Mouse (Mus musculus) spleen, adult 2 months (tissue): ENCODE results near the gene Blvrb. TPM values are rescaled to one million over a fixed set of nuclear protein-coding genes. Genes with fewer than 3 reads are reported as not detected.

Experiments
- DNase-seq, 2 experiments: peaks; one replicate each; pipeline versions ENCODE4 v3.0.0 to v3.0.0-alpha.2; 2012 to 2021; ENCODE audit warnings: low spot score in 2 of 2, low read depth in 1 of 2
- H3K27ac ChIP-seq: fragments of 200-500 bp; 2 replicates; pipeline ENCODE4 v1.5.1; 2012; ENCODE audit warnings: low read length, inconsistent platforms; ENCODE audit not compliant: insufficient read depth
- H3K27me3 ChIP-seq: fragments of 200-500 bp; 2 replicates; pipeline ENCODE4 v1.6.1; 2012; ENCODE audit warnings: mild to moderate bottlenecking, moderate library complexity, low read length, inconsistent platforms; ENCODE audit not compliant: control insufficient read depth, insufficient read depth
- H3K36me3 ChIP-seq: fragments of 200-500 bp; 2 replicates; pipeline ENCODE4 v1.6.1; 2012; ENCODE audit warnings: mild to moderate bottlenecking, low read length, inconsistent platforms; ENCODE audit not compliant: control insufficient read depth, insufficient read depth
- H3K4me1 ChIP-seq: fragments of 200-500 bp; 2 replicates; pipeline ENCODE4 v1.6.1; 2011; ENCODE audit warnings: inconsistent platforms; ENCODE audit not compliant: control insufficient read depth, insufficient read depth, insufficient read length
- H3K4me3 ChIP-seq: fragments of 200-500 bp; 2 replicates; pipeline ENCODE4 v1.5.1; 2011; ENCODE audit warnings: mild to moderate bottlenecking, inconsistent platforms; ENCODE audit not compliant: insufficient read depth, insufficient read length; ENCODE audit errors: extremely low read depth
- CTCF ChIP-seq: fragments of 200-500 bp; IDR thresholded peaks from 2 replicates; pipeline ENCODE4 v1.5.1; 2011; ENCODE audit warnings: mild to moderate bottlenecking, inconsistent platforms; ENCODE audit not compliant: insufficient read depth, insufficient read length, insufficient replicate concordance; ENCODE audit errors: extremely low read depth
- POLR2A ChIP-seq: fragments of 200-500 bp; IDR thresholded peaks from 2 replicates; pipeline ENCODE4 v1.6.1; 2011; ENCODE audit warnings: low read depth, low read length, inconsistent platforms
- WGBS: fragments of 180-500 bp; shearing (Covaris S2); methylation state at CpG from one replicate; pipeline ENCODE4 v1.1.7; 2018; 5-methylcytosine and 5-hydroxymethylcytosine counted together
- polyA plus RNA-seq: library from polyadenylated mRNA; depleted of rRNA; stranded (reverse); fragments of >200 nt; gene quantifications from 2 replicates; pipeline ENCODE4 v1.2.3, GENCODE M21; 2012

The Blvrb gene
- polyA plus RNA-seq, 1 experiment = 280 TPM

DNA sequence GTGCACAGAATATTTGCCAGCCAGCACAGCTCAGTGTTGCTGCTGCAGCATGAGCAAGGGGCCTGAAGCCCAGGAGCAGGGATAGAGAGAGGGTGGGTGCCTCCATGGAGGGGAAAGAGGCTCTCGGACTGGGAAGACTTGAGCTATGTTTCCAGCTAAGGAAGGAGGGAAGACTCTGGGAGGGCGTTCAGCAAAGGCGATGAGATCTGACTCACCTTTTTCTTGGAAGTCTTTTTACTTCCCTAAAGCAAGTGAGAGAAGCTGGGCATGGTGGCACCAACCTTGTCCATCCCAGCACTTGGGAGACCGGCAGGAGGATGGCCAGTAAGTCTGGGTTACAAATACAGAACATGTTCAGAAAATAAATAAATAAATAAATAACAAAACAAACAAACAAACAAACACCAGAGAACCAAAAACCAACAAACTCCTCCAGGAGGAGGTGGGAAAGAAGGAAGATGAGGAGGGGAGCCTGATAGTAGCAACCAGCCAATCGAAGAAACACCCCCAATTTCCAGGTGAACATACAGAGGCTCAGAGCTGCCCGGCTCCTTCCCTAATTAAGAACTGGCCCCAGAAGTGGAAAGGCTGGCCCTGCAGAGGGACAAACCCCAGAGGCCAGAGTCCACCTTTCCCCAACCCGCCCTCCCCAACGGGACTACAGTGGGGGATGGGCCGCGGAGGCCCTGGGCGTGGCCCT, 33.3 kb downstream of the Blvrb start:
- Histone ChIP-seq H3K36me3 (peaks cover 9% of the 10 kb centered on the region), H3K4me3 (peak overlapping the region; percentile 31; the same call in 1 of the 2 replicates), H3K27ac (peak overlapping the region; percentile 21; the same call in 1 of the 2 replicates), H3K27me3 (no peaks in the 10 kb centered on the region), H3K4me1 (peaks cover 8% of the 10 kb centered on the region; the same call in 1 of the 2 replicates)
- TF ChIP-seq CTCF = no peak
- no peak for TF ChIP-seq POLR2A
- DNase-seq = no peak
- 30% methylated on average over 11 of the region's 11 CpGs for WGBS

DNA sequence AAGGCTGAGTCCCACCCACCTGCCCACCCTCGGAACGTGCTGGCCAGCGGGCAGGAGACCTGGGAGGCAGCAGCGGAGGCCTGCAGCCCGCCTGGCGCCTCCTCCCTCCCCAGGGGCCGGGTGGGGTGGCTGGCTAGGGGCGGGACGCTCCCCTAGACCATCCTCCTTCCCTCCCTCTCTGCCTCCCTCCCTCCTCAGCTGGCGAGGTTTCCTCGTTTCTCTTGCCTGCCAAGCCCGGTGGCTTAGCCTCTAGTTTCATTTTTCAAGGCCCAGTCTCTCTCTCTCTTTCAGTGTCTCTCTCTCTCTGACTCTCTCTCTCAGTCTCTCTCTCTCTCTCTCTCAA, 33.8 kb downstream of the Blvrb start:
- peak; percentile 48 to 69 for DNase-seq
- H3K4me1 ChIP-seq = peaks cover 8% of the 10 kb centered on the region; the same call in 1 of the 2 replicates
- peak overlapping the region; percentile 31; the same call in 1 of the 2 replicates for H3K4me3 ChIP-seq
- H3K36me3 ChIP-seq = peaks cover 4% of the 10 kb centered on the region
- H3K27me3 ChIP-seq = no peaks in the 10 kb centered on the region
- H3K27ac ChIP-seq = peak overlapping the region; percentile 65; the same call in 1 of the 2 replicates
- no peak; the same call in 1 of the 2 replicates for TF ChIP-seq POLR2A
- TF ChIP-seq CTCF = no peak
- WGBS = 0% methylated on average over 5 of the region's 12 CpGs

DNA sequence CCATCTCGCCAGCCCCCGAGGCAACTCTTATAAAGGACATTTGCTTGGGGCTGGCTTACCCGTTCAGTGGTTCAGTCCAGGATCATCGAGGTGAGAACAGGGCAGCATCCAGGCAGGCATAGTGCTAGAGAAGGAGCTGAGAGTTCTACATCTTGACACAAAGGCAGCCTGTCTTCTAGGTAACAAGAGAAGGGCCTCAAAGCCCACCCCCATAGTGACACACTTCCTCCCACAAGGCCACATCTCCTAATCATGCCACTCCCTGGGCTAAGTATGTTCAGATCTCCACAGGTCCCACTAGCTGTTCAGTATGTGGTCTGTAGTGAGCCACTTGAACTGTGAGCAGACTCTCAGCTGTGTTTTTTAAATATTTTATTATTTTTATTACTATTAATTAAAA, 36.1 kb downstream of the Blvrb start:
- WGBS = 86% methylated on average over 4 of the region's 4 CpGs
- Histone ChIP-seq H3K4me1 (peaks cover 14% of the 10 kb centered on the region; the same call in 1 of the 2 replicates), H3K27ac (no peak overlapping the region), H3K27me3 (no peaks in the 10 kb centered on the region), H3K36me3 (no peaks in the 10 kb centered on the region), H3K4me3 (no peak overlapping the region)
- no peak for DNase-seq
- TF ChIP-seq CTCF (no peak), POLR2A (no peak)

DNA sequence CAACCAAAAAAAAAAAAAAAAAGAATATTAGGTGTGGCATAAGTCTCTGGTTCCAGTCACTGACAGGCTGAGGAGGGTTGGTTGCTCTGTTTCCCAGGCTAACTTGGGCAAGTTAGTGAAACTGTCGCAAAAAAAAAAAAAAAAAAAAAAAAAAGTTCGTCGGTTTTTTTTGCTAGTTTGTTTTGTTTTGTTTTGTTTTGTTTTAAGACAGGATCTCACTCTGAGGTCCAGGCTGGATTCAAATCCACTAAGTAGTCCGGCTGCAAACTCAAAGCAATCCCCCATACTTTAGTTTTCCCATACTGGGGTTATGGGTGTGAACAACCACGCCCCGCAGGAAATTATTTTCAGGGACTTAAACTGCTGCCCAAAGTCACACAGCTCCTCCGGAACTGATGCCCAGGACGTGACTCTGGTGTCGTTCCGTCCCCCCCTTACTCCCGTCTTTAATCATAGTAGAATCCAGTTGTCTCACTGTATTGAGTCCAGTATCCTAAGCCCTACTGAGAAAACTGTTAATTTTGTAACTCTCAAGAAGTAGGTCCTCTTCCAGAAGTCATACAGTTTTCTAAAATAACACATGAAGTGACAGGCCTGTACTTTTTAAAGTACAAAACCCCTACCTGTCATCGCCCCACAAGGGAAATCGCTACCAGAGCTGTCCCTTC, 38.5 kb downstream of the Blvrb start:
- 2% methylated on average over 13 of the region's 13 CpGs for WGBS
- Histone ChIP-seq H3K27ac (peak overlapping the region; percentile 78), H3K4me3 (peak overlapping the region; percentile 36; the same call in 1 of the 2 replicates), H3K36me3 (peaks cover 7% of the 10 kb centered on the region), H3K27me3 (no peaks in the 10 kb centered on the region), H3K4me1 (peaks cover 13% of the 10 kb centered on the region)
- TF ChIP-seq POLR2A (no peak), CTCF (no peak)
- no peak for DNase-seq

DNA sequence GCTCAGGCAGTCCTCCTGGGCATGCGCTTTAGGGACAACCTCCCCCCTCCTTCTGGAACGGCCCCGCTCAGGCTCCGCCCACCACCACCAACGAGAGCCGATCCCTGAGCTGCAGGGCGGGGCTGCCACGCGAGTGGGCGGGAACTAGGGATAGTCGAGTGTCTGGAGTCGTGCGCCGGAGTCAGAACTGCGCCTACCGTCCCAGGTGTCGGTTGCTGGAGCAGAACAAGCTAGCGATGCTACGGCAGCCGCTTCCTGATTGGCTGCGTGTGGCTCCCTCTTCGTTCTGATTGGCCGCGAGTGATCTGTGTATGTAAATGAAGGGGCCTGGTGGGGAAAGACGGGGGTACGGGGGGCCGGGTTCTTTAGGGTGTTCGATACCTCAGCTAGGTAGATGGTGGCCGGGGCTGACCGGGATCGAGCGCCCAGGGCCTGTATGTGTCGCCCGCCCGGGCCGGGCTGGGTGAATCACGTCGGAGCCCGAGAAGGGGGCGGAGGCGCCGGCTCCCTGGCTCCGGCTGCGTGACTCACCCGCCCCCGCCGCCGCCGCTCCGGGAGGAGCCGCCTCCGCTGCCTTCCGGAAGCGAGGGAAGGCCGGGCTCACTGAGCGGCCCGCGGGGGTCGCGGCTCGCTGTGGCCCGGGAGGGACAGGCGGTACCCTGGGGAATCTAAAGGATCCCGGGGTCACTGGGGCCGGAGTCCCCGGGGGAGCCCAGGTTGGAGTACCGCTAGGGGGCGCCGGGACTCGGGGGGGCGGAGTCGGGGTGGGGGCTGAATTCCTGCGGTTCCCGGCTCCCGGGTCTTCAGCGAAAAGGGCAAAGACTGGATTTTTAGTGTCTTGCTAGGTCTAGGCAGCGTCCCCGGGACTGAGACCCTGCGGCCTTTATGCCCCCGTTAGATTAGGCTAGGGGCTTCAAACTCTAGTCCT, 39.3 kb downstream of the Blvrb start, which contains the start of gene Sertad1:
TSS of gene Sertad1 (plus strand) at position 141 of the 928 bp plus-strand sequence.
- Histone ChIP-seq H3K27ac (peak within 1 kb of the TSS; percentile 93), H3K4me1 (peaks cover 9% of the 10 kb centered on the region), H3K27me3 (no peaks in the 10 kb centered on the region), H3K4me3 (peak within 1 kb of the TSS; percentile 78), H3K36me3 (peaks cover 7% of the 10 kb centered on the region)
- WGBS = under 1% methylated on average over 75 of the region's 80 CpGs
- peak; percentile 98 to 100 for DNase-seq
- peak; percentile 99 for TF ChIP-seq POLR2A
- peak; percentile 42; the same call in 1 of the 2 replicates for TF ChIP-seq CTCF

DNA sequence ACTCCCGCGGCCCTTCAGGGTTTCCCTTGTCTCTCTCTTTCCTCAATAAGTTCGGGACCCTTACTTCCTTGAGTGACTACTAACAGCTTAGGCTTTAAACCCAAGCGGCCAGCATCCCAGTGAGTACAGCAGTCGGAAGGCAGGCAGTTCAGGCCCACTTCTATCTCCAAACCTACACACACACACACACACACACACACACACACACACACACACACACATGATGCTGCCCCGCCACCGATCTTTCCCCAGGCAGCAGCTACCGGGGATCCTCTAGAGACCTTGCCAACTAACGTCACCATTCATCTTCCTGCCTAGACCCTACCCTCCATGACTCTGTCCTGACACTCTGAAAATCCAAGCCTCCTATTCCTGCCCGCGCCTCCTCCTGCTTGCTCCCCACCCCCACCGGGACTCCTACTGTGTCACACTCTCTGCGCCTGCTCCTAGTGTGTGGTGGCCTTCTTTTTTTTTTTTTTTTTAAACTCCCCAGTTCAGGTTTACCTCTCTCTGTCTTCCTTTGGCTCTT, 40.0 kb downstream of the Blvrb start:
- TF ChIP-seq CTCF (no peak), POLR2A (no peak)
- Histone ChIP-seq H3K27me3 (no peaks in the 10 kb centered on the region), H3K4me1 (peaks cover 9% of the 10 kb centered on the region), H3K36me3 (peaks cover 7% of the 10 kb centered on the region), H3K27ac (peak overlapping the region; percentile 93), H3K4me3 (peak overlapping the region; percentile 78)
- peak in 1 of 2 experiments; percentile 18 for DNase-seq
- WGBS = 9% methylated on average over 13 of the region's 13 CpGs
